Mouse (Mus musculus): ENCODE results near the gene Dbnl. TPM values are rescaled to one million over a fixed set of nuclear protein-coding genes. Genes with fewer than 3 reads are reported as not detected.

The Dbnl gene
- polyA plus RNA-seq, 1 experiment = 136 TPM

GRCm38 (mm10) chr11:5850452-5850851 lies 62.2 kb downstream of the Dbnl start:
- DNase-seq = peak; percentile 26
- TF ChIP-seq CTCF (IDR thresholded peaks at IDR 0.05; ENCODE audit: borderline replicate concordance, control insufficient read depth, extremely low read depth, insufficient read depth, low read length, poor library complexity) = no peak
- no peak for TF ChIP-seq POLR2A (IDR thresholded peaks at IDR 0.05; ENCODE audit: control insufficient read depth, extremely low read depth, insufficient read depth, low read length, poor library complexity)
- H3K4me1 ChIP-seq (replicated peaks; ENCODE audit: control insufficient read depth, insufficient read depth, low read length) = peaks cover 39% of the 10 kb centered on the region
- H3K4me3 ChIP-seq (ENCODE audit: control insufficient read depth, insufficient read depth, low read length) = no peak overlapping the region
- no peaks in the 10 kb centered on the region for H3K27me3 ChIP-seq (ENCODE audit: control insufficient read depth, insufficient read depth, low read length)
- no peaks in the 10 kb centered on the region for H3K36me3 ChIP-seq (ENCODE audit: control insufficient read depth, insufficient read depth, low read length)
- 57% methylated on average over 5 of the region's 5 CpGs for WGBS
- peak overlapping the region; percentile 100; the same call in 1 of the 2 replicates for H3K27ac ChIP-seq (ENCODE audit: control insufficient read depth, insufficient read depth, low read length)

Other genes starting within 250 kb of the Dbnl start
- 12.2 and 13.9 TPM in 2 replicates for gene Ccdc117, start 246.3 kb upstream of the Dbnl start, polyA plus RNA-seq (2012; rRNA removed)
- gene Ankrd36, start 218.8 kb upstream of the Dbnl start, polyA plus RNA-seq (2012; rRNA removed) = not detected in 2 replicates
- 217 and 219 TPM in 2 replicates for gene Mrps24, start 72.8 kb upstream of the Dbnl start, polyA plus RNA-seq (2012; rRNA removed)
- 22.2 and 22.4 TPM in 2 replicates for gene Urgcp, start 26.1 kb upstream of the Dbnl start, polyA plus RNA-seq (2012; rRNA removed)
- 11.1 and 38.2 TPM in 2 replicates for gene Pgam2, start 15.2 kb downstream of the Dbnl start, polyA plus RNA-seq (2012; rRNA removed)
- gene Polm, start 49.5 kb downstream of the Dbnl start, polyA plus RNA-seq (2012; rRNA removed) = 56.8 and 63.9 TPM in 2 replicates
- gene Aebp1, start 73.5 kb downstream of the Dbnl start, polyA plus RNA-seq (2012; rRNA removed) = 18.5 and 22.9 TPM in 2 replicates
- 309 and 345 TPM in 2 replicates for gene Pold2, start 89.8 kb downstream of the Dbnl start, polyA plus RNA-seq (2012; rRNA removed)
- 19.3 and 68.0 TPM in 2 replicates for gene Myl7, start 110.3 kb downstream of the Dbnl start, polyA plus RNA-seq (2012; rRNA removed)
- 0.58 and 0.68 TPM in 2 replicates for gene Gck, start 161.6 kb downstream of the Dbnl start, polyA plus RNA-seq (2012; rRNA removed)
- 85.8 and 101 TPM in 2 replicates for gene Ykt6, start 167.2 kb downstream of the Dbnl start, polyA plus RNA-seq (2012; rRNA removed)

Data from thymus, adult 2 months (tissue).